Mouse (Mus musculus): ENCODE results near the gene Slc35e4.

DNA sequence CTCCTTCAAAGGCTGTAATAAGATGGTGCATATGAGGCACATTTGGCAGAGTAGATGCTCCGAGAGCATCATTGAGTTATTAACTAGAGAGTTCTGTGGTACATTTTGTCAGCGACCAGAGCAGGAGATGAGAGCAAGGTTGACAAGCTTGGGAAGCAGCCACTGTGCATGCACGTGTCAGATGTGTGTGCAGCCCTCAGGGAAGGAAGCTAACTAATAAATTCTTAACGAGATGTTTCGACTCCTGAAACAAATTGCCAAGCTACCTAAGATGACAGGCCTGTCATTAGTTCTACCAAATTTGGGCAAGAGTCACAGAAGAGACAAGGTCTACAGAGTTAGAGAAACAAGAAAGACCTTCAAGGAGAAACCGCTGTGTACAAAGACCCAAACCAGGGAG, 50.1 kb downstream of the Slc35e4 start:
- TF ChIP-seq CTCF (IDR thresholded peaks at IDR 0.05; ENCODE audit: low read depth) (no peak), EP300 (optimal IDR thresholded peaks at IDR 0.05) (no peak)
